Mouse (Mus musculus) spleen, adult 12 weeks (tissue): Measurements from ENCODE around the gene Klra10.
"Not testable (repeated sequence)": the region's sequence is repeated elsewhere in the genome, so short reads cannot be mapped to it uniquely, and the experiment has no call there.

Experiments
- DNase-seq: peaks from one replicate; pipeline ENCODE4 v3.0.0; 2022; ENCODE audit warnings: low spot score

The Klra10 gene

DNA sequence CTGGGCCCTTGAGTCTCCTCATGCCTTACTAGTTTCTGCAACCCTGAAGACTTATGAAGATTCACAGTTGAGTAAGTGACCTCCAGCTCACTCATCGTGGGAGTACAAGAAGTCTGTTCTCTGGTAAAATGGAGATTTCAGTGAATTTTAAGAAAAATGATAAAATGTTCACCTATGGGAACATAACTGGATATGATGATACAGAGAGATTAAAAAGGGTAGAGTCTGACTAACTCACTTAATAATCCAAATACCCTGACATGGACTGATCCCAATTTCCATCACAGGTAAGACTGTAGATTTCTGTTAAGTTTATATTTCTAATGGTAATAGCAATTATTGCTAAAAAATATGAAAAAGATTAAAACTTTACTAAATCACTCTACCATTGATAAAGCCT, at the start of gene Klra10:
Gene Klra10 (minus strand): TSS at position 101 of the 400 bp plus-strand sequence.
- DNase-seq, result not testable (repeated sequence)

DNA sequence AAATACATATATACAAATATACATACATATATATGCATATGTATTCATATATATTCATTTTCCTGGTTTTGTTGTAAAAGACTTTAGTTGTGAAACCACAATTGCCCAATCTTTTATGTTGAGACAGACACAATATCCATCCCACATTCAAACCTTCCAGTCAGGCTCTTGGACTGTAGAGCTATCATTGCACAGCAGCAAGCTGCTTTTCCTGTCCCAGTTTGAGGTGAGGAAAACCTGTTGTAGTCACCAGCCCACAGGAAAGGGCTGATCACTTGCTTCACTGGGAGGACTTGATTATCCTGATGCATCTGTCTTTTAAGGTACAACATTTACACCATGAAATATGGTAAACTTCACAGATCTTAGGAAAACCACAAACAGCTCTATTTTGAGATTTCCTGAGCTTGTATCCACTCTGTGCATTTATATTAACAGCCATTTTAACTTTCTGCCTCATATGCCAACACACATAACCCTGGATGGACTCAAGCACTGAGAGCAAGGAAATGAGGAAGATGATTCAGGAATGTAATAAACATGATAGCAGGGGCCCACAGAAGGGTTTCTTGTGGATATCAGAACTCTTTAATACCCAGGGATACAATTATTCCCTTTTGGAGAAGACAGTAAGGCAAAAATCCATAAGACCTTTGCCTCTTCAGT, 6.4 kb upstream of the Klra10 start:
- DNase-seq, result no peak

DNA sequence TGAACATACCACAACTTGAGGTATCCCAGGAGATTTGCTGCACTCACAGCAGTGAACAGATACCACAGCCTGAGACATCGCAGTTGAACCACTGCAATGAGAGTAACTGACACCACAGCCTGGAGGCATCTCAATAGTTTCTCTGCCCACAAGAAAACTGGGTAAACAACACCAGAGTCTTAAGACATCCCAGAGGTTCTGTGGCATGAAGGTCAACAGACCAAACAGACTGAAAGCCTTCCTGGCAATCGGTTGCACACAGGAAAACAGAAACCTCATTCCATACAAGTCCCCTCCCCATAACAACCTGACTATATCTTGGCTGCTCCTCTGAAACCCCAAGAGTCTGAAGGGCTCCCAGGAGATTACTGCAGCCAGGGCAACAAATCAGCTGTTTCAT, 26.4 kb downstream of the Klra10 start:
- DNase-seq, result no peak

DNA sequence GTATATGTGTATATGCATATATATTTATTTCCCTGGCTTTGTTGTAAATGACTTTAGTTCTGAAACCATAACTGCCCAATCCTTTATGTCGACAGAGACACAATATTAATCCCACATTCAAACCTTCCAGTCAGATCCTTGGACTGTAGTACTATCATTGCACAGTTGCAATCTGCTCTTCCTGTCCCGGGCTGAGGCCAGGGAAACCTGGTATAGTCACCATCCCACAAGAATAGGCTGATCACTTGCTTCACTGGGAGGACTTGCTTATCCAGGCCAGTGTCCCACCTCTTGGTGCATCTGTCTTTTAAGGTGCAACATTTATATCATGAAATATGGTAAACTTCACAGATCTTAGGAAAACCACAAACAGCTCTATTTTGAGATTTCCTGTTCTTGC, 44.2 kb downstream of the Klra10 start:
- DNase-seq, result no peak

DNA sequence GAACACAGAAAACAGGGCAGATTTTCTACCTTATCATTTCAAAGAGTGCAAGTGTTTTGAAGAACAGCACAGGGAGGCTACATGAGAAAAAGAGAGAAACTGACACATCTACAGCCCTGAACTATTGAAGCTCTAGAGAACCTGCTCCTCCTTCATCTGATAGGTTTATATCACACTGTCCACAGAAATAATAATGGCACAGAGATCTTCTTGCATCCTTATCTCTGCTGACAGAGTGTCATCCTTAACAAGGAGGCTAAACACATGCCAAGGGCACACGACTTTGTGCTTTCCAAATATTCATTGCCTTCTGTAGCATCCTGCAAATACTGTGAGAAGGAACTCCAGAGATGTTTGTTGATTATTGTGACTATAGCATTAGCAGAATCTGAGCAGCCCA, 45.1 kb downstream of the Klra10 start:
- no peak for DNase-seq

DNA sequence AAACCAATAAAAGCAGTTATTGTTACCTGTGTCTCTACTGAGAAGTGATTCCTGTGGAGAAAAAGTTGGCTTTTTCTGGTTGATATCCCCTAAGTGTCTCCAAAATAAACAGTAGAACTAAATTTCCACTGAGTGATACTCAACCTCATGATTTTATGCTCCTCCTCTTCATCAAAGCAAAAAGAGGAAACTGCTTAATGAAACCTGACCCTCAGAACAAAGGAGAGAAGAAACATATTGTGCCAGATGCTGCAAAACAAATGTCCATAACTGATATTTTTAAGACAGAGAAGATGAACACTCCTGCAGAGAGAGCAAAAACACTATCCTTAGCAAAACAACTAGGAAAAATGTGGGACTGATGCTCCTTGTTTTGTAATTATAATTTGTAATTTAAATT, 48.5 kb downstream of the Klra10 start, which contains the start of gene Klra7:
Gene Klra7 (minus strand): TSS at position 101 of the 400 bp plus-strand sequence.
- DNase-seq, result no peak
